Mouse (Mus musculus): ENCODE measurements around the gene Cd6.

The Cd6 gene

DNA sequence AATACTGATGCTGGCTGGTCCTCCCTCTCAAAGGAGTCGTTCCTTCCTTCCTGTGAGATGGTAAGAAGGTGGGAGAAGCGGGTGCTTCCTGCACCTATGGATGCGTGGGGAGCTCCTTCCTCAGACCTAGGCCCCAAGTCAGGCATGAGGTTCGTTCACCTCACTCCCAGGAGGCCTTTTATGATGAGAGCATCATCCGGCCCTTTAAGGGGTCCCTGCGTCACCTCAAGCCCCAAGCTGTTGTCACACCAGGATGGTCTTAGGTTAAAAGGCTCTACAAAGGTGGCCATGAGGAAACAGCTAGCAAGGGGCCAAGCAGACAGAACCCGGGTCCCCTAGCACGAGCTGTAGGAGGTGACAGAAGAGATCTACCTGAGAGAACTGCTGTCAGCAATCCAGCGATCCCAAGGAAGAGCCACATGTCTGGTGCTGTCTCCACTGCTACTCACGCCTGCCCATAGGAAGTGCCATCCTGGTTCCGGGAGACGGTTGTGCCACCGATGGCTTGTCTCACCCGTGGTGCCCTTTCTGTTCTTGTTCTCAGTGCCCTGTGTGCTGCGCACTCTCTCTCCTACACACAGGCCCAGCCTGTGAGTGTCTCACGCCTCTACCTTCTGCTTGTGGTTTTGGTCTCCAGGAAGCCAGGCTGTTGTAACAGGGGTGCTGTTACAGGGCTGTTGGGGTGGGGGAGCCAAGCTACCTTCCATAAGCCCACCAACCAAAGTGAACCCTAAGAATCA lies at the start of gene Cd6:
Cd6 (minus strand) TSS at position 623 of the 740 bp plus-strand sequence.
- DNase-seq = no peak

DNA sequence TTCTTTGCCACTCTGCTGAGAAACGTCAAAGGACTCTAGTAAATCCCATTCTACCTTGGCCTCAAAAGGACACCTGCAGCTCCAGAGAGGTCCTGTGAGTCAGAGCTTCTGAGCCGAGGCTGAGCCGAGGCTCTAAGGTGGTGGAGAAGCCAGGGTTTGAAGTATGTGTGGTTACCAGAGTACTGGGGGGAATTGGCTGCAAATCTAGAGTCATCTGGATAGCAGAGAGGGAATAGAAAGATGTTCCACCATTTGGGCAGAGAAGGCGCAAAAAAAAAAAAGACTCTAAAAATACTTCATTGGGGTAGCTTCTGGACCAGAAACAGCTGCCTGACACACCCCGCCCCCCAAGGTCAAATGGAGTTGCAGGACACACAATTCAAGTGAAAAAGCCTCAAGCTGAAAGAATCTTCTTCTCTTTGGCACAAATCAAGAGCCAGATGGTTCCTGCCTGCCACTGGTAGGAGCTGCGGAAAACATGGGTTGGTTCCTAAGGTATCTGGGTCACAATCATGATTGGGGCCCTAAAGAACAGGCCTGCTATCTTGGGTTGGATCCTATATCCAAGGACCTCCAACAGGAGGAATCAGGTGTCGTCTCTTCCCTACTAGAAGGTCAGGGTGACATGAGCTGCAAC lies 48.5 kb upstream of the Cd6 start:
- DNase-seq = no peak

DNA sequence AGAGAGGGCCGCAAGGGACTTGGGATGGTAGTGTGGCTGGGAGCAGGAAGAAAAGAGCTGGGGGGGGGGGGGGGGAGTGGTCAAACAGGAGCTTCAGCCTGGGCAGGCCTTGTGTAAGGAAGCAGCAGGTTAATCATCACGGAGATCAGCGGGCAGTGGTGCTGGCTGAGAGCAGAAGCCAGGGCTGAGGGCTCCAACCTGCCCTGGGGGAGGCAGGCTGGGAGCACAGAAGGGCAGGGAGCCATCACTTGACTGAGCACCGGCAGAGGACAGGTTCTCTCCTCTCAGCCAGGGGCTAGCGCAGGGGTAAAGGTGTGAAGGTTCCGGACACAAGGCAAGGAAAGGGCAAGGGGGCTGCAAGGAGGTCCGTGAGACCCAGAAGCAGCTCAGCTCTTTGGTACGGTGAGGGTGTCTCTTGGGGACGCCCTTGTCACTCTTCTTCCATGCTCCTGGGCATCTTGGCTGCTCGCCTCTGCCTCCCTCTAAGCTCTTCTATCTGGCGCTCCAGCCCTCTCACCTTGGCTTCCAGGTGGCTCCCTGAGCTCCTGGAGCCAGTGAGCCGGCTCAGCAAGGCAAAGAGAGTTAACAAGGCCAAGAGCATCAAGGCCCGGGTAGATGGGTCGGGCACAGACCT lies 41.6 kb upstream of the Cd6 start:
- no peak for DNase-seq

DNA sequence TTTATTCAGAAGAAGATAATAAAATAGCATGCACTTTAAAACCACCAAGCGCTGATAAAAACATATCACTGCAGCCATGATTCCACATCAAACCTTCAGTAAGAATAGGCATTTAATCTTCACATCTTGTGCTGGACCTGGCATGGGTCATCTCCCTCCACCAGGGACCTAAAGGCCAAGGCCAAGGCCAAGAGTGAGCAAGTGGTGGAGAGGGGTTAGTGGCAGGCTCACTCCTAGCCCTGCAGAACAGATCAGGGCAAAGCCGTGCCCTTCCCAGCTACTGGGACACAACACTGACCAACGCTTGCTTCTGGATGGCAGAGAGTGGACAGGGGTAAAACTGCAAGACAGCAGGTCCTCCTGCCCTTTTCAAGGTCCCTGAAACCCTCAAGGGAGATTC lies 40.8 kb upstream of the Cd6 start:
- no peak for DNase-seq

DNA sequence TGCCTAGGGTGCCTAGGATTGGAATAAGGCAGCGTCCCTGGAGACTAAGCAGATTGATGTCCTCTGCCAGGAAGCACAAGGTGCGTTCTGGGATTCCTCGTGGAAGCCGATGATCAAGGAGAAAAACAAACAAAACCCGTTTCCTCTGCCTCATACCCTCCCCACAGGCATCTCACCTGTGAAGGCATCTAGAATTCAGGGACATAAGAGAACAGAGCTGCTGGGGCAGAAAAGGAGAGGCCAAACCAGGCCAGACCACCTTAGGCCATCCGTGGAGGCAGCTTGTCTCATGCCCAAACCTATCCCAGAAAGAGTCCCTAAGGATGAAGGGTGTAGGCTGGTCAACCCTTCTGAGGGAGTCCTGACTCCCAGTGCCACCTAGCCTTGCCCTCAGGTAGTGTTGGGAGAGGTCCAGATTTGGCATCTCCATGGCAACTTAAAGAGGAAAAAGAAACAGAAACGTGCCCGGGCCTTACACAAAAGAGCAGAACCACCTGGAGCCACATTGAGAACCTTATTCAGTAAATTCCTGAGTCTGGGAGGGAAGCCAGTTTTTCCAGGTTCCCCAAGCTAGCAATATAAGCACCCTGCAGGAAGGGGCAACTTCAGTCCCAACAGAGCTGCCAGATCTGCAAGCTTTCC lies 40.1 kb upstream of the Cd6 start, which contains the start of gene Tmem132a:
Tmem132a (minus strand) TSS at position 55 of the 642 bp plus-strand sequence.
- peak; percentile 44 for DNase-seq

DNA sequence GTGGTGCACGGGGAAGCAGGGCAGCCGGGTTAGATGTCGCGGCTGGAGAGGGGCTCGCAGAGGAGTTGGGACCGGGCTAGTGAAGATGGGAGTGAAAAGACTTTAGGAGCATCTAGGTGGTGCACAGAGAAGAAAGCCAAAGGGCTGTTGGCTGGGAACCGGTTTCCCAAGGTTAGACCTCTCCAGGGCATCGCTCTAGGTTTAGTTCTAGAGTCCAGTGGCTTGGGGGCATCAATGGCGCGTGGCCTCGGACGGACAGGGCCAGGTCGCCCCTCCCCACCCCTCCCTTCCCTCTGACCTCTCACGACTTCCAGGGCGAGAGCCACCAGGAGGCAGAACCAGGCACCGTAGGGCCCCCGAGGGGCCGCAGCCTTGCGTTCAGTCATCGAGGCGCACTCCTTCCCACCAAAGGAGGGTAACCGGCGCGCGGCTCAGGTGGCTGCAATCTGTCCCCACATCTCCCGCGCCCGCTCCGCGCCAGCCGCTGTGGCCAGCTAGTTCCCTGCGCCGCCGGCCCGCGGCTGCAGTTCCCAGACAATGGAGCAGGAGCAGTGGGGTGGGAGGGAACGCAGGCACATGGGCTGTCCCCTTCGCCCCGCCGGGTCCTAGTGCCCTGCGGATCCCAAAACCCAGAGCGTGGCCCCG lies 39.5 kb upstream of the Cd6 start:
- peak; percentile 69 for DNase-seq

DNA sequence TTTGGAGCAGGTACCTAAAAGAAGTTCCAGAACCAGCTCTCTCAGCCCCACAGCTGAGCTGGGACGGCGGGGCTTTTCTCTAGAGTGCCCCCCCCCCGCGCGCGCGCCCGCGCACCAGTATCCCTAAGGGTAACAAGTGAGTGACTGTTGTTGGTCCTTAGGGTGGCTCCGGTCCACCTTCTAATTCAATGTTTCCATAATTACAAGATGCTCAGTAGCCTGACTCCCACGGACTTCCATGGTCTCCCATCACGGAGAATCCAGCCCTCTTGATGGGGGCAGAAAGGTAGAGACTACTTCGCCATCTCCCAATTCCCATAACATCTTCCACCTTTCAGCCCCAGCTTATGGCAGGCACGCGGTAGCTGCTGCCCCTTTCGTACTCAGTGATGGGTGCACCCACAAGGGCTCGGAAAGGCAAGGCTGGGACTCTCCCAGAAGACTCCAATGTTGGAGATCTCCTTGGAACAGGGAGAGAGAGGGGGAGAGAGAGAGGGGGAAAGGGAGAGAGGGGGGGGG lies 38.8 kb upstream of the Cd6 start:
- no peak for DNase-seq

DNA sequence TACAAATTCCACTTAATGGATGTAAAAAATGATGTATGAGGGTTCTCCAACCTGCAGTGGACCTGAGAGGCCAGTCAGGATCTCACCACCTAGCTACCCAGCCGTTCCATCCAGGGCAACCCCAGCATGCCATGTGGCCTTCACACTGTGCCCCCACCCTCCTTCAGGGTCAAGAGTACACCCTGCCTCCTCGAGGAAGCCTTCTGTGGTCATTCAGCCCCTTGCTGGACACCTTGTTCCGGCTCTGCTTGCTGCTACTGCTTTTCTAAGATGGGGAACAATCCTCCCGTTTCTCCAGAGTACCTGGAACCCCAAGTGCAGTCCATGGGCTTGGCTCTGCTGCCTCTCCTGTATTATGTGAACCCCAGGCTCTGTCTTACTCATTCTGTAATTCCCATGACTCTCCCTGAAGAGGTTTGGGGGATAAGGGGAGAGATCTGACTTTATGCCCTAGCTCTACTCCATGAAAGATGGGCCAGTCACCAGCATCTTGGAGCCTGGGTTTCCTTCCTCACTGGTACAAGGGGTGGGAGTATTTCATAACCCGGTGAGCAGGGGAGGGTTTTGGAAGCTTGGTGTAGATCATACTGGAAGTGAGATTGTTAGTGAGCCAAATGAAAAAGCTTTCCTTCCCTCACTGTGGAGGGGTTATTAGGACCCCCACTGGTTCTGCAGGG lies 38.2 kb upstream of the Cd6 start:
- no peak for DNase-seq

DNA sequence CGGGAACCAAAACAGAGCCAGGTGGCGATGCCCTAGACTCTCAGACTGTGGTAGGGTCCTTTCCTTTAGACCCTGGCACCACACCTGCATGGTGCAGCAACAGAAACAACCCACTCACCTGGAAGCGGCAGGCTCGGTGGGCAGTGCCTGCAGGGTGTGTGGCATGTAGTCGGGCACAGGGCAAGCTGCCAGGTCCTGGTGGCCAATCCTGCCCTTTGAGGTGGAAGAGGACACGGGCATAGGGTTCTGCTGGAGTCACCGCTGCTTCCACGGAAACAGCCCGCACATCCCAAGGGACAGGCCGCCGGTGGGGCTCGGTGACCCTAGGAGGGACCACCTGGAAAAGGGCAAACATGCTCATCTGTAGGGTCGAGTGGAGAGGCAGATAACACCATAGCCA lies 36.5 kb upstream of the Cd6 start:
- no peak for DNase-seq

DNA sequence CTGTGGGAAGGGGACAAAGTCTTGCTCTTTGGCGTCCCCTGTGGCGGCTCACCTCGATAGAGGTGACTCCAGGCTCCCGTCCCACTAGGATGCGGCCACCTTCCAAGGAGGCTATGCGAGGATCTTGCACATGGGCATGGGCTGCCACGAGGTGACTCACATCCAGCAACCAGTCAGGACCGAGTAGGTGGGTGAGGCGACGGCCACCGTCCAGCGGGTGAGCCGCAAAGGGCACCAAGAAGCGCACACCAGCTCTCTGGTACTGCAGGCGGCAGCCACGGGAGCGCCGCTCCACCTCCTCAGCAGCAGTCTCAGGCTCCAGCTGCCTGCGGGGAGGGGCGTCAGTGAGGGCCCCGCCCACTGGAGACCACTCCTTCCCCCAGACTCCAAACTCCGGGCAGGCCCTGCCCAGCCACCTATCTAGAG lies 30.2 kb upstream of the Cd6 start:
- no peak for DNase-seq

DNA sequence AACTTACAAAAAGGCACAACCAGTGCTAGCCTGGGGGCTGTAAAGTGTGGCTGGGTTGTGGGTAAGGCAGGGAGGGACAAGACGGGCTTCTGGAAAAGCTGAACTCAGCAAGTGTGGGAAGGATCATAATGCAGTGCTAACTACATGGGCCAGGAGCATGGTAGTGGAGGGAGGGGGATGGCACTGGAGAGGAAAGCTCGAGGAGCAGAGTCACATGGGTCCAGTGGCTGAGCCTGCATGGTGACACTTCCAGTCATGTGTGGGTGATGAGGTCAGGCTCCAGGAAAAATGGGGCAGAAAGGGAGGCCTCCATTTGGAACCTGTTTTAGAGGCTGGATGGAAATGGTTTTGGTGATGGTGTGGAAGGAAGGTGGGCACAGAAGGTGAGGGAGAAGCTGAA lies 26.7 kb upstream of the Cd6 start:
- DNase-seq = no peak

DNA sequence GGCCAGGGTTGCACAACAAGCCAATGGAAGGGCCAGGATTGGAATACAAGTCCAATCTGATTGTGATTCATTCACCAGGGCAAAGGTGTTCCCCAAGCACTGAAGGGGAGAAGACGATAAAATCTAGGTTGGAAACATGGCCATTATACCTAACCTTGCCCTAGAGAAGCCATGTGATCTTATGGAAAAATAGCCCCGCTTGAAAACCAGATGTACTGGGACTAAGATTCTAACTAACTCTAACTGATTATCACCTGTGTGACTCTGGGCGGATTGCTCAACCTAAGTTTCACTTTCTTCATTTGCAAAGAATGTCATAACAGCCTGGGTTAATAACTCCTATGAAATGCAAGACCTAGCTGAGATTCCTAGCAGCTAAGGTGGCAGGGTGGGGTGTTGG lies 25.6 kb upstream of the Cd6 start:
- DNase-seq = no peak

DNA sequence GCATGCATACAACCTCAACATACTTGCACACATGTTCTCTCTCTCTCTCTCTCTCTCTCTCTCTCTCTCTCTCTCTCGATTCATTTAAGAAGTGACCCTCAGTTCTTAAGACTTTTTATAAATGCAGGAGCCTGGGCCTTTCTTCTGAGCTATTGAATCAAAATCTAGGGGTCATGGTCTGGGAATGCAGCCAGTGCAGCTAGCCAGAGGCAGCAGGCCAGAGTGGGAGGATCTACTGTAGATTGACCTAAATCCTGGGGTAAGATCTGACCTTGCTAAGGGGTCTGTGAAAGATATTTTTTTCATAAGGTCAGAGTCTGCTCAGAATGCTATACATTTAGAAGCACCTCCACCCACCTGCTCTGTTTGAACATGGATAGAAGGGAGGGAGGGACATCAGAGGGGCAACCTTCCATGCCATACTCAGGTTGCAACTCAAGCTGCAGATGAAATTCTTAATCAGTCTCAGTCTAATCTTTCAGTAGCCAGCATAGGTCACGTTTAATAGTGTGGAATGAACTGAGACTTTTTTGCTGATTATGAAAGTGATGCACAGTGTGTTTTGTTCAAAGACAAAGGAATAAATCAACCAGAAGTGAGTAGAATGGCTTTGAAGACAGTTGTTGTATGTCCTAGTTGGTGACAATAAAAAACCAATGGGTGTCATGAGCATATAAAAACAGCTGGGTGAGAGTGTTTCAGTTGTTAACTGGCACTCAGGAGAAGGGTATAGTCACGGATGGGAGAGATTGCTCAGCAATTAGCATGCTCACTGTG lies 17.6 kb upstream of the Cd6 start:
- peak; percentile 38 for DNase-seq

DNA sequence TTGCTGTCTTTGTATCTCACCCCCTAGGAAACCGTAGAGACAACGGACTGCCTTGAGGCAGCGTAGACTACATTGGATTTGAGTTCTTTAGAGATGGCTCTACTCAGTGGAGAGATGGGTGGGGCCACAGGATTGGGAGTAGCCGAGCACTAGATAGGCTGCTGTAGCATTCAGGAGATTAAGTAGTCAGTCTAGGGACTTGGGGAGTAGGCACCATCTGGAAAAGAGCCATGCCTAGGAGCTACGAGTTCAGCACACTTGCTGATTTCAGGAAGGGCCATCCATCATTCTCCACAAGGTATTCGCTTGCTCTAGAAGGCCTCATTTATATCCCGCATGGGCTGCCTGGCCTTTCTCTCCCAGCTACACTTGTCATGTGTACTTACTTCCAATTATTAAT lies 16.3 kb upstream of the Cd6 start:
- DNase-seq = no peak

DNA sequence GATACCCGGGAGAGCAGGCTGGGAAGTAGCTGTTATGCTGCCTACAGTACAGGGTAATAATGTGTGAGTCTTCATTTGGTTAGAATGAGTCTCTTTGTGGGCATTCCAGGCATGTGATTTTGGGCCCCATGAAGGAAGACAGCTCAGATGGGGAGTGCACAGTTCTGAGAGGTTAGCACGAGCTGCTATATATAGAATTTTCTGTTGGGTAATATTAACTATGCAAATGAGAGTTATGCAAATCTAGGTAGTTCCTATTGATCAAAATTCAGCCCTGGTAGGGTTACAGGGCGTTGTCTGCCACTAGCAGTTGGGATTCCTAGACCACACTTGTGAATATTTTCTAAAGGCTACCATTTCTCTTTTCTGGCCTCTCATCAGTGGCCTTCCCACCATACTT lies 15.6 kb upstream of the Cd6 start:
- DNase-seq = no peak

DNA sequence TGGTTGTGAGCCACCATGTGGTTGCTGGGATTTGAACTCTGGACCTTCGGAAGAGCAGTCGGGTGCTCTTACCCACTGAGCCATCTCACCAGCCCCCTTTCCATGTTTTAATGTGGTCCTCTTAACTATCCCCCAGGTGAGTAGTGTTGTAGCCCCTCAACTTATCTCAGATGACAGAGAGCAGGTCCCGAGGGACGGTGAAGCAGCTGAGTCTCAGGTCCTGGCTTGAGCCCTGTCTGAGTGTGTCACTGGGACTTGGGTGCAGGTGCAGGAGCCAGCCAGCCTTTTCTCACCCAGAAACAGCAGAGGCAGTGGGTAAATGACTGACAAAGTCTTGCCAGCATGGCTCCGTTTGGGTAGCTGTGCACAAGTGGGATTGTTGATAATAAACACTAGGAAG lies 14.3 kb upstream of the Cd6 start:
- no peak for DNase-seq

DNA sequence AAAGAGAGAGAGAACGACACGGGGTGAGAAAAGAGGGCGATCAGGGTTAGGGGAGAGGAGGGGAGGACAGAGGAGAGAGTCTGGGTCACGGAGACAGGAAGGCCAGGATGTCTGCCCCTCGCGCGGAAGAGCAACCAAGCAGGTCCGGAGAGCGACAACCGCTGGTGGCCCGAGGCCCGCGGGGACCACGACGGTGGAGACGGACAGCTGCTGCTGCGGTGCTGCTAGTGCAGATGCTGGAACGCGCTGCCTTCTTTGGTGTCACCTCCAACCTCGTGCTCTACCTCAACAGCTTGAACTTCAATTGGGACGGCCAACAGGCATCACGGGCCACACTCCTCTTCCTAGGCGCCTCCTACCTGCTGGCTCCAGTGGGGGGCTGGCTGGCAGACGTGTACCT lies 13.1 kb upstream of the Cd6 start:
- no peak for DNase-seq

DNA sequence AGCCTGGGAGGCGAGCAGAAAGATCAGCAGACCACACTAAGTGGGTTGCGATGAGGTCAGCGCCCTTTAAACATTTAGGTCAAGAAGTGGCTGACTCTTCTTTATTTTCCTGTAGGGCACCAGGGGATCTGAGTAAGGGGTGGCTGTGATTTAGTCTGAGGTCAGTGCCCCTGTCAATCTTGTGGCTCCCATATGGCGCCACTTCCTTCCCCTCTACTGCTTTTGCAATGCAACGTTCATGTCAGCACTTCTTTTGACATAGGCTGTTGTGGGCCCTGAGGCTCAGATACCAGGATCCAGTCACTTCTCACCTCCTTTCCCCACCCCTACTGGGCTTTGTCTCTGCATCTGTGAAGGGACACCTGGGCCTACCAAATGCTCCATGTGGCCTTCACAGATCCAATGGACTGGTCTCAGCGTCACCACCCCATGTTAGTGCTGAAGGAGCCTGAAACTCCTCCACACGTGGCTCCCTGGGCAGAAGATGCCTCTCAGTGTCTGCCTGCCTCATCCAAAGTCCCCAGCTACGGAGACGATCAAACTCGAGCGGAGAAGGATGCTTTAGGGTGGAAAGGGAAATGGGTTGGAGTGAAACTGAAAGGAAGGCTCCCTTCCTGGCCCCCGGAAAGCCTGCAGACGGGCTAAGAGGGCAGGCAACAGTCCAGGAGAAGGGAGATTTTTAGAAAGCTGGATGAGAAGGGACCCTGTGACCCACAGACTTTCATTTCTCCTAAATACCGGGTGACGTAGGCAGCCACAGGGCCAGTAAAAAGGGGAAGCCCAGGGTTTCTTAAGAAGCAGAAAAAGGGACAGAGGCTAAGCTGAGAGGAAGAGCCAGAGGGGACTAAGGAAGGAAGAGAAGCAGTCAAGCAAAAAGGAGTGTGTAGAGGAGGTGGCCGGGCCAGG lies 12.1 kb upstream of the Cd6 start:
- peak; percentile 55 for DNase-seq

DNA sequence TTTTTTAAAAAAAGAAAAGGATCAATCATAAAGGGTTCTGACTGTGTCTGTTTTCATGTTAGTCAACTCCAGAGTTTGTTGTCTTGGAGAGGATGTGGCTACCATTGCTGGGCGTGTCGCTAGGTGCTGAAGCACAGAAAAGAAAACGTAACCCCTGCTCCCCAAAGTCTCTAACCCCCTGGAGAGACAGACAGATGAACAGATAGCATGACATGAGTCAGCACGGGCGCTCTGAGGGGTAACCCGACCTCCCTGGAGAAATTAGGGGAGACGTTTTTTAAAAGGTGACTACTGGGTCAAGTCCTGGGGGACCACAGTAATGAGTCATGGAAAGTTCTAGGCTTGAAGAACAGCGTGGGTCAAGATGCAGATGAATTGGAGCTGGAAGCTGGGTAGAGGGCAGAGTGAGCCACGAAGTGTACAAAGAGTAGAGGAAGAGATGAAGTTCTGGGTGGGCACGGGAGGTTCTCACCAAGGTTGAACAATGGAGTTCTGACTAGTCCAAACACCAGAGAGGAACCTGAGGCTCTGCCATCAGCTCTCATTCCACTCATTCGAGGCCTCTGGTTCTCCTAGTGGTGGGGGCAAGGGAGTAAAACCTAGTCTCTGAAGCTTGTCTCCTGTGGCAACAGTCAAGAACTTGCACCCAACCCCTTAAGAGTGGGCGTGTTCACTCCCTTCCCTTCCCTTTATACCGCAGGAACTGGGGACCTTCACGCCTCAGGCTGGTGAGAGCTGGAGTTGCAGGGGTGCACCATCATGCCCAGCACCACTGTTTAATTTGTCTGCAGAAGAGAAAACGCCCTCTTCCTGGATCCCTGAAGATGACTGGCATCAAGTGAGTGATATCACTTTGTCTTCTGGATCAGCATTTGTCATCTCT lies 9.4 kb upstream of the Cd6 start, which contains the start of gene Slc15a3:
Slc15a3 (plus strand) TSS at position 718 of the 883 bp plus-strand sequence.
- DNase-seq = no peak
